Mouse (Mus musculus) brain, embryonic 14.5 days (tissue): ENCODE measurements around the gene D930048N14Rik.

Experiments
- CTCF ChIP-seq: fragments of 200-500 bp; IDR thresholded peaks from 2 replicates; pipeline ENCODE4 v1.5.1; 2012; ENCODE audit warnings: inconsistent platforms, mild to moderate bottlenecking, moderate library complexity, borderline replicate concordance; ENCODE audit not compliant: insufficient read depth, insufficient read length; ENCODE audit errors: extremely low read depth
- POLR2A ChIP-seq: fragments of 200-500 bp; IDR thresholded peaks from 2 replicates; pipeline ENCODE4 v1.6.1; 2012; ENCODE audit warnings: mild to moderate bottlenecking, inconsistent platforms, borderline replicate concordance; ENCODE audit not compliant: poor library complexity, insufficient read depth, insufficient read length, severe bottlenecking; ENCODE audit errors: extremely low read depth

GRCm38 (mm10) chr11:51635127-51635524 is 15.6 kb upstream of the D930048N14Rik start:
- TF ChIP-seq CTCF = no peak
- no peak for TF ChIP-seq POLR2A
